Mouse (Mus musculus) G1E (cell line): Measurements from ENCODE around the gene Larp1.

Experiments
- CTCF ChIP-seq: IDR thresholded peaks from 2 replicates; pipeline ENCODE4 v1.5.1; 2012; ENCODE audit warnings: low read depth, low read length, inconsistent platforms, mixed read lengths
- GATA1 ChIP-seq: IDR thresholded peaks from 2 replicates; pipeline ENCODE4 v1.6.1; 2012; ENCODE audit warnings: borderline replicate concordance, low read length, inconsistent platforms, mixed read lengths
- GATA2 ChIP-seq: IDR thresholded peaks from 2 replicates; pipeline ENCODE4 v1.6.1; 2012; ENCODE audit warnings: low read depth, low read length, inconsistent platforms, borderline replicate concordance
- POLR2AphosphoS5 ChIP-seq: IDR thresholded peaks from 2 replicates; pipeline ENCODE4 v1.6.1; 2012; ENCODE audit warnings: low read depth, low read length, inconsistent platforms; ENCODE audit not compliant: insufficient replicate concordance
- TAL1 ChIP-seq: conservative IDR thresholded peaks from 2 replicates; pipeline ENCODE4 v1.6.1; 2012; ENCODE audit warnings: low read depth, low read length, inconsistent platforms, mixed read lengths

DNA sequence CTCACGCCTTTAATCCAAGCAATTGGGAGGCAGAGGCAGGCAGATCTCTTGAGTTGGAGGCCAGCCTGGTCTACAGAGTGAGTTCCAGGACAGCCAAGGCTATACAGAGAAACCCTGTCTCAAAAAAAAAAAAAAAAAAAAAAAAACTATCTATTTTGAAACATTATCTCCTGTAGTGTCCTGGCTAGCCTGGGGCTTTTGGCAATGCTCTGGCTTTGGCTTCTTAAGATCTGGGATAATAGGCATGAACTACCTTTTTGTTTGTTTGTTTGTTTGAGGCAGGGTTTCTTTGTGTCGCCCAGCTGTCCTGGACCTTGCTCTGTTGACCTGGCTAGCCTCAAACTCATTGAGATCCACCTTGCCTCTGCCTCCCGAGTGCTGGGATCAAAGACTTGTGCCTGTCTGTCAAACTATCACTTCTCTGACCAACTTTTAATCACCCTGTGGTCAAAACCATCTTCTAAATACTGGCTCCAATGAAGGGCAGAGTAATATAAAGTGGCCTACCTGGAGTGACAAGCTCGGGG, 92.4 kb downstream of the Larp1 start:
- TF ChIP-seq CTCF (no peak), GATA2 (no peak), TAL1 (no peak), GATA1 (no peak), POLR2AphosphoS5 (no peak)
